Mouse (Mus musculus): ENCODE measurements at regions not wholly inside any gene's neighbourhood (a gene's known extent, or its start where the extent isn't known, plus 50 kb on each side); places are given as distances from the start of the nearest gene placed in this dataset.

DNA sequence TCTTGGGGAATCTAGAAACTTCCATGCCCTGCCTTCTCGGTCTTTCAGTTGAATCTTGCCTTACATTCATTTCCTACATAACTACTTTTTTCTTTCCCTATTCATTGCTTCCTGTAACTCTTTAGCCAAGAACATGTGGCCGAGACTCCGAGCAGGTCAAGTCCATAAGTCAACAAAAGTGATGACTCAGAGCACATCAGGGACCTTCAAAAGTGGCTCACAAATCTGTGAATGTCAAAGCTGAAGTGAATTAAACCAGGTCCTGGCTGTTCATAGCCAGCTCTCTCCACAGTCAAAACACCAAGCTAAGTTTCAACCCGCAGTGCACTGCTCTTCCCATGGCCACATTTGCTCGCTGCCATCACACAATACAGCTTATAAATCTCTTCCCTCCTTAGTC is 252.5 kb upstream of the Zfp703 start:
- Histone ChIP-seq H3K9ac (replicated peaks; ENCODE audit: low read length, poor library complexity, severe bottlenecking) (no peak overlapping the region), H3K4me2 (ENCODE audit: low read depth, low read length, poor library complexity, severe bottlenecking) (no peak overlapping the region), H3K36me3 (ENCODE audit: insufficient read depth, low read length) (no peaks in the 10 kb centered on the region), H3K27me3 (ENCODE audit: insufficient read depth, low read length) (no peaks in the 10 kb centered on the region), H3K4me1 (ENCODE audit: insufficient read depth, low read length) (no peaks in the 10 kb centered on the region), H3K9me3 (ENCODE audit: low read length) (no peaks in the 10 kb centered on the region), H3K4me3 (ENCODE audit: low read depth, low read length) (no peak overlapping the region), H3K27ac (ENCODE audit: low read depth, low read length) (no peak overlapping the region)
- no peak for TF ChIP-seq CTCF (IDR thresholded peaks at IDR 0.05)
- 93% methylated on average over 5 of the region's 5 CpGs for WGBS
- DNase-seq (ENCODE audit: low spot score) (no peak), ATAC-seq (ENCODE audit: low FRiP score) (no peak)

DNA sequence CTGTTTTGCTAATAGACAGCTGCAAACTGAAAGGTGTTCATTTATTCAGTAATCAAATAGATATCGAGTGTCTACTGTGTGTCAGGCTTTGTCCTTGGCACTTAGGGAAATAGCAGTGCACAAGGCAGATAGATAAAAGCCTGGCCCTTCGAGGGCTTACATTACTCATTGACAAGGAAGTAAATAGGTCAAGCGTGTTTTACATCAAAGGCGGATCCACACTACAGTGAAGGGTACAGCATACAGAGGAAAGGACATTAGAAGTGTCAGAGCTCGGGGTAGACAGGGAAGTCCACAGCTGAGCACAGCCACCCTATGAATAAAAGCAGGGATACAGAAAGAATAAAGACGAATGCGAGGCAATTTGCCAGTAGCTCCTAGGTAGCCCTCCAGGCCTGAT is 251.6 kb upstream of the Zfp703 start:
- no peak overlapping the region for H3K4me3 ChIP-seq (ENCODE audit: low read depth, low read length)
- H3K4me2 ChIP-seq (ENCODE audit: low read depth, low read length, poor library complexity, severe bottlenecking): no peak overlapping the region
- H3K9me3 ChIP-seq (ENCODE audit: low read length): no peaks in the 10 kb centered on the region
- H3K4me1 ChIP-seq (ENCODE audit: insufficient read depth, low read length): no peaks in the 10 kb centered on the region
- H3K36me3 ChIP-seq (ENCODE audit: insufficient read depth, low read length): no peaks in the 10 kb centered on the region
- H3K27ac ChIP-seq (ENCODE audit: low read depth, low read length): no peak overlapping the region
- no peak for TF ChIP-seq CTCF (IDR thresholded peaks at IDR 0.05)
- ATAC-seq (ENCODE audit: low FRiP score) (no peak), DNase-seq (ENCODE audit: low spot score) (no peak)
- H3K27me3 ChIP-seq (ENCODE audit: insufficient read depth, low read length): no peaks in the 10 kb centered on the region
- WGBS: 58% methylated on average over 7 of the region's 7 CpGs
- H3K9ac ChIP-seq (replicated peaks; ENCODE audit: low read length, poor library complexity, severe bottlenecking): no peak overlapping the region

DNA sequence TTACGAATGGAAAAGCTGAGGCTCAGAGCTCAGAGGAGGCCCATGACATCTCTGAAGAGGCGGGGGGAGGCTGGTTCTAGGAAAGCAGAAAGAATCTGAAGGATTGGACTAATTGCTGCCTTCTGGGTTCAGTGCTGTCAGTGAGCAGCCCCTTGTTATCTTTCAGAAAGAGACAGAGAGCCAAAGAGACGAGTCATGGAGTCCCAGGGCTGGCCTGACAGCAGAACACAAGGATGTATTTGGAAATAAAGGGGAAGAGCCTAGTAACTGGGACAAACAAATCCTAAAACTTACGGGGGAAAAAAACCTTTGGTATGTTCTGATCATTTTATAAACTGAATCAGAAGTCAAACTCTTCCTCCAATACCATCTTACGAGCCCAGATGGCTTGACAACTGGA is 247.8 kb upstream of the Zfp703 start:
- no peaks in the 10 kb centered on the region for H3K27me3 ChIP-seq (ENCODE audit: insufficient read depth, low read length)
- no peak for DNase-seq (ENCODE audit: low spot score)
- WGBS: 85% methylated on average over 5 of the region's 5 CpGs

DNA sequence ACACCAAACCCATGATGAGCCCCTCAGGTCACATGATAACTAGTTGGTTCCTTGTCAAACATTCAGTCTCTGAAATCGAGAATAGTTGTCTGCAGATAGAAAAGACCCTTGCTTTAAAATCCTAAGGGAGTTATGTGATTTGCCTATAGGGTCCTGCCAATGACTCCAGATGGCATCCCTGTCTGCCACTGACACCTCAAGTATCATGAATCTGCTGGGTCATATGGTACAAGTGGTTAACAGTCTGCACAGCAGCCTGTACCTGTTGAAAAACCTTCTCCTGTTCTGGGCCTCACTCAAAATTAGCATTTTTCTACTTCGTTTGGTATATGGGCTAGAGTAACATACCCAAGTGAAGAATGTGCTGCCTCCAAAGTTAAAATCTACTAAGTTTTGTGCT is 246.0 kb upstream of the Zfp703 start:
- no peaks in the 10 kb centered on the region for H3K36me3 ChIP-seq (ENCODE audit: insufficient read depth, low read length)
- DNase-seq (ENCODE audit: low spot score) (no peak), ATAC-seq (ENCODE audit: low FRiP score) (no peak)
- no peak overlapping the region for H3K4me2 ChIP-seq (ENCODE audit: low read depth, low read length, poor library complexity, severe bottlenecking)
- no peak for TF ChIP-seq CTCF (IDR thresholded peaks at IDR 0.05)
- no peaks in the 10 kb centered on the region for H3K9me3 ChIP-seq (ENCODE audit: low read length)
- no peaks in the 10 kb centered on the region for H3K4me1 ChIP-seq (ENCODE audit: insufficient read depth, low read length)
- no peaks in the 10 kb centered on the region for H3K27me3 ChIP-seq (ENCODE audit: insufficient read depth, low read length)
- H3K27ac ChIP-seq (ENCODE audit: low read depth, low read length): no peak overlapping the region
- no peak overlapping the region for H3K9ac ChIP-seq (replicated peaks; ENCODE audit: low read length, poor library complexity, severe bottlenecking)
- 85% methylated on average over 2 of the region's 2 CpGs for WGBS
- H3K4me3 ChIP-seq (ENCODE audit: low read depth, low read length): no peak overlapping the region

More for the DNA sequence above, 247.8 kb upstream of the Zfp703 start:
- no peak overlapping the region for H3K4me3 ChIP-seq (ENCODE audit: low read depth, low read length)
- no peaks in the 10 kb centered on the region for H3K9me3 ChIP-seq (ENCODE audit: low read length)
- no peak for TF ChIP-seq CTCF (IDR thresholded peaks at IDR 0.05)
- H3K36me3 ChIP-seq (ENCODE audit: insufficient read depth, low read length): no peaks in the 10 kb centered on the region
- H3K4me2 ChIP-seq (ENCODE audit: low read depth, low read length, poor library complexity, severe bottlenecking): no peak overlapping the region
- H3K27ac ChIP-seq (ENCODE audit: low read depth, low read length): no peak overlapping the region
- H3K9ac ChIP-seq (replicated peaks; ENCODE audit: low read length, poor library complexity, severe bottlenecking): no peak overlapping the region
- ATAC-seq (ENCODE audit: low FRiP score): no peak
- no peaks in the 10 kb centered on the region for H3K4me1 ChIP-seq (ENCODE audit: insufficient read depth, low read length)

DNA sequence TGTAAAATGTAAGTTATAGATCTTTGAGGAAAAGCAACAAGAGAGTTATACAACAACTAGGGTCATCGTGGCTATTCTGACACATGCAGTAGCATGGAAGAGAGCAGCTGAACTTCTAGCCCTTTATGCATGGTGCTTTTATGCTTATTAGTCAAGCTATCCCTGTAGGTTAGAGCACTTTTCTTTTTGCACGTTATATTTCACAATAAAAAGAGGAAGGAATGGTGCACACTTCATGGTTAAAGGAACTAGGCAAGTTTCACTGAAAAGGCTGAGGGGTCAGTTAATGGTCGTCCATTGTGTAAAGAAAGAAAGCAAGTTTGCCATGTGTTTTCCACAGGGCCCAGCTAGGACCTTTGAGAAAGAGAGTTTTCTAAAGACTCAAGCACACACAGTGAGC is 232.7 kb upstream of the Zfp703 start:
- no peak overlapping the region for H3K4me2 ChIP-seq (ENCODE audit: low read depth, low read length, poor library complexity, severe bottlenecking)
- no peaks in the 10 kb centered on the region for H3K36me3 ChIP-seq (ENCODE audit: insufficient read depth, low read length)
- no peak overlapping the region for H3K4me3 ChIP-seq (ENCODE audit: low read depth, low read length)
- 0 out of 2 replicates have a peak, but pooled peaks cover 3% of the 10 kb centered on the region for H3K27me3 ChIP-seq (ENCODE audit: insufficient read depth, low read length)
- ATAC-seq (ENCODE audit: low FRiP score) (no peak), DNase-seq (ENCODE audit: low spot score) (no peak)
- H3K9me3 ChIP-seq (ENCODE audit: low read length): no peaks in the 10 kb centered on the region
- H3K9ac ChIP-seq (replicated peaks; ENCODE audit: low read length, poor library complexity, severe bottlenecking): no peak overlapping the region
- TF ChIP-seq CTCF (IDR thresholded peaks at IDR 0.05): no peak
- H3K27ac ChIP-seq (ENCODE audit: low read depth, low read length): no peak overlapping the region
- 74% methylated on average over 3 of the region's 3 CpGs for WGBS
- 0 out of 2 replicates have a peak, but pooled peaks cover 4% of the 10 kb centered on the region for H3K4me1 ChIP-seq (ENCODE audit: insufficient read depth, low read length)

DNA sequence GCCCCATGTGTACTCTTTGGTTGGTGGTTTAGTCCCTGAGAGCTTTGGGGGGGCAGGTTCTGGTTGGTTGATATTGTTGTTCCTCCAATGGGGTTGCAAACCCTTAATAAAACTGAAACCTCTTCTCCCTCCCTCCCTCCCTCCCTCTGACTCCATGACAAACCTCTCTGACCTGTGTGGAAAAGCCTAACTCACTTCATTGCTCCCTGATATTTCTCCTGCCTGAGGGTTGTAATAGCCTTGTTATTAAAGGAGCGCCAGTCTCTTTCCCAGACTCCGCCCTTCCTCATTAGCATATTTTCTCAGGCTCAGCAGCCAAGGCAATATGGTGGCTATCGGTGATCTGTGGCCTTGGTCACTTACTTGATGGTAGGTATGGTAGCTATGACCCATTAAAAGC is 230.3 kb upstream of the Zfp703 start:
- Histone ChIP-seq H3K9ac (replicated peaks; ENCODE audit: low read length, poor library complexity, severe bottlenecking) (no peak overlapping the region), H3K9me3 (ENCODE audit: low read length) (no peaks in the 10 kb centered on the region), H3K4me1 (ENCODE audit: insufficient read depth, low read length) (0 out of 2 replicates have a peak, but pooled peaks cover 4% of the 10 kb centered on the region), H3K36me3 (ENCODE audit: insufficient read depth, low read length) (no peaks in the 10 kb centered on the region), H3K27me3 (ENCODE audit: insufficient read depth, low read length) (0 out of 2 replicates have a peak, but pooled peaks cover 3% of the 10 kb centered on the region), H3K27ac (ENCODE audit: low read depth, low read length) (0 out of 2 replicates have a peak overlapping the region, but pooled peaks have one; percentile 4), H3K4me2 (ENCODE audit: low read depth, low read length, poor library complexity, severe bottlenecking) (no peak overlapping the region), H3K4me3 (ENCODE audit: low read depth, low read length) (no peak overlapping the region)
- DNase-seq (ENCODE audit: low spot score) (no peak), ATAC-seq (ENCODE audit: low FRiP score) (no peak)
- WGBS: 67% methylated on average over 3 of the region's 3 CpGs
- TF ChIP-seq CTCF (IDR thresholded peaks at IDR 0.05): no peak
